Mouse (Mus musculus) mouse trophoblast stem cell (cell line): ENCODE measurements around the gene Capn2.

Source experiments
- in situ Hi-C, 2 experiments: fragments of 300-500 bp; cut with MseI, MboI; formaldehyde crosslinking; loops; 2 replicates in 1 of 2; 3 replicates in 1 of 2; pipeline ENCODE4 v1.15.1; 2025

Capn2 gene

GRCm38 (mm10) chr1:182503206-182503900, 14.1 kb downstream of the Capn2 start:
- in situ Hi-C loops, result no loop called here

- in situ Hi-C loops, result no loop called here
Observed at GRCm38 (mm10) chr1:182502491-182503050, 14.8 kb downstream of the Capn2 start.

- in situ Hi-C loops, result no loop called here
Observed at GRCm38 (mm10) chr1:182501815-182502405, 15.5 kb downstream of the Capn2 start.

- in situ Hi-C loops, result no loop called here
Observed at GRCm38 (mm10) chr1:182500843-182501242, 16.6 kb downstream of the Capn2 start.

GRCm38 (mm10) chr1:182500224-182500623, 17.2 kb downstream of the Capn2 start:
- in situ Hi-C loops, result no loop called here

GRCm38 (mm10) chr1:182499443-182500089, 17.8 kb downstream of the Capn2 start:
- in situ Hi-C loops, result no loop called here

GRCm38 (mm10) chr1:182497736-182498135, 19.7 kb downstream of the Capn2 start:
- in situ Hi-C loops, result no loop called here

- in situ Hi-C loops, result no loop called here
Observed at GRCm38 (mm10) chr1:182496685-182497084, 20.7 kb downstream of the Capn2 start.

- in situ Hi-C loops, result loop anchor here in 1 of 2 experiments (5.0 kb wide), 1 partner anchor 43 kb away; no protein-coding TSS in a partner anchor
Observed at GRCm38 (mm10) chr1:182494285-182495145, 22.9 kb downstream of the Capn2 start.

GRCm38 (mm10) chr1:182491839-182492238, 25.6 kb downstream of the Capn2 start:
- in situ Hi-C loops, result loop anchor here in 1 of 2 experiments (5.0 kb wide), 1 partner anchor 45 kb away; no protein-coding TSS in a partner anchor

- in situ Hi-C loops, result loop anchor here in 1 of 2 experiments (5.0 kb wide), 1 partner anchor 47 kb away; no protein-coding TSS in a partner anchor
Observed at GRCm38 (mm10) chr1:182490568-182490967, 26.8 kb downstream of the Capn2 start.

GRCm38 (mm10) chr1:182489803-182490452, 27.5 kb downstream of the Capn2 start:
- in situ Hi-C loops, result loop anchor here (5.0 kb wide), 1 partner anchor 47 kb away; no protein-coding TSS in a partner anchor

- in situ Hi-C loops, result loop anchor here in 1 of 2 experiments (5.0 kb wide), 1 partner anchor 49 kb away; no protein-coding TSS in a partner anchor
Observed at GRCm38 (mm10) chr1:182488503-182488902, 28.9 kb downstream of the Capn2 start.

- in situ Hi-C loops, result no loop called here
Observed at GRCm38 (mm10) chr1:182483910-182484274, 33.5 kb downstream of the Capn2 start.

GRCm38 (mm10) chr1:182482991-182483909, 34.2 kb downstream of the Capn2 start:
- in situ Hi-C loops, result no loop called here

- in situ Hi-C loops, result no loop called here
Observed at GRCm38 (mm10) chr1:182481646-182482295, 35.6 kb downstream of the Capn2 start.

- in situ Hi-C loops, result no loop called here
Observed at GRCm38 (mm10) chr1:182481138-182481537, 36.3 kb downstream of the Capn2 start.

- in situ Hi-C loops, result no loop called here
Observed at GRCm38 (mm10) chr1:182478935-182479334, 38.5 kb downstream of the Capn2 start.
